Mouse (Mus musculus) forebrain, postnatal 0 days (tissue): ENCODE results near the gene Mdfic. TPM values are rescaled to one million over a fixed set of nuclear protein-coding genes. Genes with fewer than 3 reads are reported as not detected.

Experiments
- ATAC-seq: fragments of 200-750 bp; cut with Nextera tagmentation; 2 replicates; pipeline ENCODE4 v1.8.0; 2017; ENCODE audit warnings: mild to moderate bottlenecking, moderate library complexity
- DNase-seq: peaks from one replicate; pipeline ENCODE4 v3.0.0-alpha.2; 2015
- H3K27ac ChIP-seq: fragments of 300-500 bp; sonication (generic); 2 replicates; pipeline ENCODE4 v1.5.1; 2014; ENCODE audit warnings: low read depth, mild to moderate bottlenecking, antibody characterized with exemption, low read length, moderate library complexity, mixed read lengths
- H3K27me3 ChIP-seq: fragments of 300-500 bp; sonication (generic); 2 replicates; pipeline ENCODE4 v1.6.1; 2014; ENCODE audit warnings: mild to moderate bottlenecking, low read length, mixed read lengths; ENCODE audit not compliant: insufficient read depth
- H3K36me3 ChIP-seq: fragments of 300-500 bp; sonication (generic); 2 replicates; pipeline ENCODE4 v1.6.1; 2014; ENCODE audit warnings: mild to moderate bottlenecking, moderate library complexity; ENCODE audit not compliant: insufficient read depth
- H3K4me1 ChIP-seq: fragments of 300-500 bp; sonication (generic); 2 replicates; pipeline ENCODE4 v1.6.1; 2014; ENCODE audit warnings: antibody characterized with exemption; ENCODE audit not compliant: insufficient read depth
- H3K4me2 ChIP-seq: fragments of 300-500 bp; sonication (generic); 2 replicates; pipeline ENCODE4 v1.6.1; 2014; ENCODE audit warnings: low read depth, mild to moderate bottlenecking, moderate library complexity
- H3K4me3 ChIP-seq: fragments of 300-500 bp; sonication (generic); 2 replicates; pipeline ENCODE4 v1.5.1; 2014; ENCODE audit warnings: low read depth, low read length, mixed read lengths
- H3K9ac ChIP-seq: fragments of 300-500 bp; sonication (generic); 2 replicates; pipeline ENCODE4 v1.6.1; 2014; ENCODE audit warnings: mild to moderate bottlenecking
- H3K9me3 ChIP-seq: fragments of 300-500 bp; sonication (generic); 2 replicates; pipeline ENCODE4 v1.6.1; 2016; ENCODE audit warnings: low read length
- CTCF ChIP-seq: sonication (generic); IDR thresholded peaks from 2 replicates; pipeline ENCODE4 v1.5.1; 2016; ENCODE audit warnings: antibody characterized with exemption, control low read depth, low read depth
- WGBS: fragments of 180-500 bp; shearing (Covaris S2); extraction: QIAGEN DNeasy Blood & Tissue Kit; methylation state at CpG from one replicate; pipeline ENCODE4 v1.1.7; 2014; 5-methylcytosine and 5-hydroxymethylcytosine counted together
- polyA plus RNA-seq: library from polyadenylated mRNA; unstranded; fragments of >200 nt; fragmentation: Nextera tagmentation; extraction: Ambion mirVana; gene quantifications from 2 replicates; pipeline ENCODE4 v1.2.1, GENCODE M21; 2015
- total RNA-seq: library from RNA; depleted of rRNA; stranded (reverse); fragments of >200 nt; gene quantifications from 2 replicates; pipeline ENCODE4 v1.2.3, GENCODE M21; 2014

Mdfic gene
- total and polyA plus RNA-seq, 2 experiments from 2014 or later = 0.82 to 4.8 TPM

DNA sequence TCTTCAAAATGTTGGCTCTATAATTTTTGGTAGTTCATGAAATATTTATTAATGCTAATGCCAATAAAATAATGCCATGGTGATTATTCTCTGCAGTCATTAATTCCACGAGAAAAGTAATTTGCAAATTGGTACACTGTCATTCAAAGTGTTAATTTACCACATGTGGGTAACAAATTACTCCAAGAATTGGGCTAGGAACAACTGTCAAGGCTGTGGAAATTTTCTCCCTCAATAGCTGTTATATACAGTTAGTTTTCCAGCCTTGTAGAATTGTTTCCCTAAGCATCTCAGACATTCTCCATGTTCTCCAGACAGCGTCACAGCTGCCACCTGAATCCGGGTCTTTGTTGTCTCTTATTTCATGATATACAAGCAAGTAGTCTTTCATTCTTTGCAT is 117.2 kb downstream of the Mdfic start:
- 40% methylated on average over 3 of the region's 3 CpGs for WGBS

DNA sequence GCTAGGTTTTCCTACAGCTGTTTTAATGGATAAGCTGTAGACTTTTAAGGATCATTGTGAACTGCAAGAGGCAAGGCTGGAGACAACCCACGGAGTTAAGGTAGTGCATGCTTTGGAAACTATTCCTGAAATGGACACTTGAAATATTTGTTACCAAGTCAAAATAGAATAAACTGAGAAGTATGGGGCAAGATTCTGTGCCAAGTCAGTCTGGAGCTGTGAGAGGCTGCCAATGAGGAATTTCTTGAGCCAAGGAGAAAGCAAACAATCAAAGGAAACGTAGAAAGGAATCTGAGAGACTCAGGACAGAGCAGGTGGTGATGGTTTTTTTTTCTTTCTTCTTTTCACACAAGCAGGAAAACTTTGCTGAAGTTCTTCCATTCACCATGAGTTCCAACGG is 119.4 kb downstream of the Mdfic start:
- WGBS = 63% methylated on average over 3 of the region's 3 CpGs
- Histone ChIP-seq H3K4me3 (no peak overlapping the region), H3K4me2 (no peak overlapping the region), H3K36me3 (no peaks in the 10 kb centered on the region), H3K9ac (no peak overlapping the region), H3K4me1 (no peaks in the 10 kb centered on the region), H3K27me3 (no peaks in the 10 kb centered on the region), H3K27ac (no peak overlapping the region), H3K9me3 (no peaks in the 10 kb centered on the region)
- no peak for ATAC-seq
- DNase-seq = no peak
- TF ChIP-seq CTCF = no peak

More for the DNA sequence above, 117.2 kb downstream of the Mdfic start:
- H3K36me3 ChIP-seq = no peaks in the 10 kb centered on the region
- H3K4me1 ChIP-seq = no peaks in the 10 kb centered on the region
- no peaks in the 10 kb centered on the region for H3K27me3 ChIP-seq
- H3K4me2 ChIP-seq = no peak overlapping the region
- ATAC-seq (no peak), DNase-seq (no peak)
- no peak overlapping the region for H3K9ac ChIP-seq
- no peak overlapping the region for H3K4me3 ChIP-seq
- no peak for TF ChIP-seq CTCF
- H3K9me3 ChIP-seq = no peaks in the 10 kb centered on the region
- H3K27ac ChIP-seq = no peak overlapping the region

DNA sequence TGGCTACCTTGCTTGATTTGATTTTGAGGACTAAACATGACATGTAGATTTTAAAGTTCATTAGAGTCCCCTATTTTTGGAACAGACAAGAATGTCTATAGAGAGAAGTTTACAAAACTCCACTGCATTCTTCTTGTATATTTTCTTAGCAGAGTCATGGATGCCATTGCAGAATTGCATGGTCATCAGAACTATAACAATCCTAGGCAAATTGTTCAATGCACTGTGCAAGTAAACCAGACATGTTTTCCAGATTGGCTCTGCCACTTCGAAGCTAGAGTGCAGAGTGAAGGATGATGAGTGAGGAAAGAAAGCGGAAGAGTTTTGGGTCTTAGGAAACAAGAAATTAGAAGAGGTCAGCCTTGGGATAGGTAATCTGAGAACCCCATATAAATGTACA is 120.0 kb downstream of the Mdfic start:
- no peak overlapping the region for H3K9ac ChIP-seq
- no peak overlapping the region for H3K4me3 ChIP-seq
- no peak overlapping the region for H3K4me2 ChIP-seq
- no peak for TF ChIP-seq CTCF
- H3K9me3 ChIP-seq = no peaks in the 10 kb centered on the region
- no peak for DNase-seq
- no peaks in the 10 kb centered on the region for H3K27me3 ChIP-seq
- H3K4me1 ChIP-seq = no peaks in the 10 kb centered on the region
- H3K27ac ChIP-seq = no peak overlapping the region
- ATAC-seq = no peak
- no peaks in the 10 kb centered on the region for H3K36me3 ChIP-seq
- 93% methylated on average over 2 of the region's 2 CpGs for WGBS

- DNase-seq (no peak), ATAC-seq (no peak)
- Histone ChIP-seq H3K36me3 (no peaks in the 10 kb centered on the region), H3K4me1 (no peaks in the 10 kb centered on the region), H3K9ac (no peak overlapping the region), H3K4me3 (no peak overlapping the region), H3K27ac (no peak overlapping the region), H3K27me3 (no peaks in the 10 kb centered on the region), H3K4me2 (no peak overlapping the region), H3K9me3 (no peaks in the 10 kb centered on the region)
- TF ChIP-seq CTCF = no peak
- WGBS = 66% methylated on average over 5 of the region's 5 CpGs
Observed at GRCm38 (mm10) chr6:15841476-15842209, 121.2 kb downstream of the Mdfic start.

- no peak for TF ChIP-seq CTCF
- Histone ChIP-seq H3K4me1 (no peaks in the 10 kb centered on the region), H3K27ac (no peak overlapping the region), H3K36me3 (no peaks in the 10 kb centered on the region), H3K9me3 (no peaks in the 10 kb centered on the region), H3K4me2 (no peak overlapping the region), H3K4me3 (no peak overlapping the region), H3K9ac (no peak overlapping the region), H3K27me3 (no peaks in the 10 kb centered on the region)
- WGBS = over 99% methylated on average over 3 of the region's 3 CpGs
- no peak for ATAC-seq
- DNase-seq = no peak
Observed at GRCm38 (mm10) chr6:15843295-15843694, 122.8 kb downstream of the Mdfic start.

- Histone ChIP-seq H3K4me3 (no peak overlapping the region), H3K36me3 (no peaks in the 10 kb centered on the region), H3K4me2 (no peak overlapping the region), H3K9me3 (no peaks in the 10 kb centered on the region), H3K4me1 (no peaks in the 10 kb centered on the region), H3K9ac (no peak overlapping the region), H3K27me3 (no peaks in the 10 kb centered on the region), H3K27ac (no peak overlapping the region)
- WGBS = 69% methylated on average over 2 of the region's 2 CpGs
- DNase-seq = no peak
- ATAC-seq = no peak
- TF ChIP-seq CTCF = no peak
Observed at GRCm38 (mm10) chr6:15845711-15846342, 125.4 kb downstream of the Mdfic start.
